ENCODE assay signal across 17 mouse cellular contexts in genomic region chr9:119803169-119803827, GRCm38 (mm10). TPM values are rescaled to one million over a fixed set of nuclear protein-coding genes. Genes with fewer than 3 reads are reported as not detected.
DNase-seq lines count a peak whose midpoint lies in the region; ATAC-seq and TF ChIP-seq lines count a peak whose summit lies in the region.
"Had no signal": no experiment of that assay in that cellular context is flagged by ENCODE, and none has a peak within 500 bp of the region (broad histone marks: within the 10 kb centered on the region; RNA-seq: fewer than 3 reads in every experiment).

No protein-coding gene starts in this region.

- no peak overlapping the region for H3K4me2 ChIP-seq in neural tube, embryonic 12.5 days (replicated peaks)
- no peak overlapping the region for H3K4me2 ChIP-seq in neural tube, embryonic 15.5 days
- H3K4me2 ChIP-seq in forebrain, postnatal 0 days (ENCODE audit: low read depth), result no peak overlapping the region
- H3K4me2 ChIP-seq in midbrain, embryonic 11.5 days, result peak overlapping the region; percentile 25; the same call in 1 of the 2 replicates
- H3K4me2 ChIP-seq: limb, embryonic 12.5 days; lung, embryonic 15.5 days had no signal

- H3K9ac ChIP-seq in neural tube, embryonic 12.5 days, result no peak overlapping the region
- H3K9ac ChIP-seq in neural tube, embryonic 15.5 days (replicated peaks), result no peak overlapping the region
- H3K9ac ChIP-seq in forebrain, postnatal 0 days, result 0 out of 2 replicates have a peak overlapping the region, but pooled peaks have one; percentile 18
- no peak overlapping the region; the same call in 1 of the 2 replicates for H3K9ac ChIP-seq in midbrain, embryonic 11.5 days (ENCODE audit: low read length)
- H3K9ac ChIP-seq: limb, embryonic 12.5 days; lung, embryonic 15.5 days had no signal

- WGBS in neural tube, embryonic 12.5 days, result 38% methylated on average over 16 of the region's 16 CpGs
- WGBS in neural tube, embryonic 15.5 days, result 26% methylated on average over 16 of the region's 16 CpGs
- WGBS in forebrain, postnatal 0 days, result 9% methylated on average over 16 of the region's 16 CpGs
- WGBS in midbrain, embryonic 11.5 days, result 30% methylated on average over 16 of the region's 16 CpGs

- no peaks in the 10 kb centered on the region for H3K9me3 ChIP-seq in neural tube, embryonic 12.5 days
- H3K9me3 ChIP-seq in neural tube, embryonic 15.5 days (replicated peaks), result no peaks in the 10 kb centered on the region
- H3K9me3 ChIP-seq in forebrain, postnatal 0 days (ENCODE audit: low read length), result no peaks in the 10 kb centered on the region
- no peaks in the 10 kb centered on the region for H3K9me3 ChIP-seq in midbrain, embryonic 11.5 days (ENCODE audit: control insufficient read depth, low read length)
- H3K9me3 ChIP-seq: limb, embryonic 12.5 days; lung, embryonic 15.5 days had no signal

- DNase-seq in forebrain, postnatal 0 days, result peak; percentile 53
- DNase-seq in midbrain, embryonic 11.5 days (ENCODE audit: low spot score, missing footprints), result peak; percentile 91
- no peak for DNase-seq in frontal cortex, postnatal 10 days (ENCODE audit: low spot score in 2 of 2)
- DNase-seq in yolk sac, embryonic 10.5 days (ENCODE audit: low spot score), result no peak
- DNase-seq in urinary bladder, postnatal 25 days (ENCODE audit: low spot score), result no peak
- DNase-seq: B cell, adult 2 months; cerebellum, adult 9-11 months; heart, postnatal 14 days; kidney, adult 2 months; thymus, postnatal 14 days had no signal

- peaks cover 14% of the 10 kb centered on the region; the same call in 1 of the 2 replicates for H3K4me1 ChIP-seq in neural tube, embryonic 12.5 days
- H3K4me1 ChIP-seq in neural tube, embryonic 15.5 days, result peaks cover 14% of the 10 kb centered on the region
- H3K4me1 ChIP-seq in forebrain, postnatal 0 days (ENCODE audit: insufficient read depth), result peaks cover 17% of the 10 kb centered on the region
- H3K4me1 ChIP-seq in midbrain, embryonic 11.5 days (ENCODE audit: control insufficient read depth, insufficient read depth, low read length), result peaks cover 25% of the 10 kb centered on the region
- H3K4me1 ChIP-seq: lung, embryonic 15.5 days had no signal

- H3K36me3 ChIP-seq in neural tube, embryonic 12.5 days, result no peaks in the 10 kb centered on the region
- H3K36me3 ChIP-seq in neural tube, embryonic 15.5 days, result no peaks in the 10 kb centered on the region
- no peaks in the 10 kb centered on the region for H3K36me3 ChIP-seq in forebrain, postnatal 0 days (ENCODE audit: insufficient read depth)
- no peaks in the 10 kb centered on the region for H3K36me3 ChIP-seq in midbrain, embryonic 11.5 days (ENCODE audit: control insufficient read depth, insufficient read depth, low read length)
- H3K36me3 ChIP-seq: limb, embryonic 12.5 days; lung, embryonic 15.5 days had no signal

- H3K27me3 ChIP-seq in neural tube, embryonic 12.5 days (replicated peaks), result no peaks in the 10 kb centered on the region
- no peaks in the 10 kb centered on the region for H3K27me3 ChIP-seq in neural tube, embryonic 15.5 days (replicated peaks)
- H3K27me3 ChIP-seq in forebrain, postnatal 0 days (ENCODE audit: insufficient read depth, low read length), result no peaks in the 10 kb centered on the region
- no peaks in the 10 kb centered on the region; the same call in 1 of the 2 replicates for H3K27me3 ChIP-seq in midbrain, embryonic 11.5 days (ENCODE audit: control insufficient read depth, insufficient read depth, low read length)
- H3K27me3 ChIP-seq: limb, embryonic 12.5 days; lung, embryonic 15.5 days had no signal

- no peak overlapping the region for H3K4me3 ChIP-seq in neural tube, embryonic 12.5 days
- no peak overlapping the region for H3K4me3 ChIP-seq in neural tube, embryonic 15.5 days (replicated peaks)
- H3K4me3 ChIP-seq in forebrain, postnatal 0 days (ENCODE audit: low read depth, low read length), result no peak overlapping the region
- no peak overlapping the region for H3K4me3 ChIP-seq in midbrain, embryonic 11.5 days (ENCODE audit: low read depth, low read length)
- H3K4me3 ChIP-seq: layer of hippocampus, adult 2 months; limb, embryonic 12.5 days; lung, embryonic 15.5 days had no signal

- no peak overlapping the region for H3K27ac ChIP-seq in neural tube, embryonic 12.5 days
- H3K27ac ChIP-seq in neural tube, embryonic 15.5 days (replicated peaks), result no peak overlapping the region
- H3K27ac ChIP-seq in forebrain, postnatal 0 days (ENCODE audit: low read depth, low read length), result peak overlapping the region; percentile 46; the same call in 1 of the 2 replicates
- H3K27ac ChIP-seq in midbrain, embryonic 11.5 days (ENCODE audit: low read depth, low read length), result peak overlapping the region; percentile 64
- H3K27ac ChIP-seq: layer of hippocampus, adult 2 months; limb, embryonic 12.5 days; lung, embryonic 15.5 days had no signal

- peak; percentile 66; the same call in 1 of the 2 replicates for ATAC-seq in neural tube, embryonic 12.5 days (ENCODE audit: low FRiP score, low read depth)
- no peak; the same call in 1 of the 2 replicates for ATAC-seq in neural tube, embryonic 15.5 days (ENCODE audit: low FRiP score)
- peak; percentile 75 for ATAC-seq in forebrain, postnatal 0 days
- peak; percentile 91 for ATAC-seq in midbrain, embryonic 11.5 days (ENCODE audit: low FRiP score)
- ATAC-seq in cerebellum, adult (ENCODE audit: insufficient number of reproducible peaks, low FRiP score, low TSS enrichment), result no peak

- TF ChIP-seq CTCF in forebrain, postnatal 0 days (IDR thresholded peaks at IDR 0.05; ENCODE audit: low read depth), result no peak

RNA-seq across cellular contexts. Expression of gene Scn11a, which starts 22.0 kb away (rescaled TPM):
- 0.09 and 0.14 TPM in 2 replicates for polyA plus RNA-seq in neural tube, embryonic 12.5 days (2016; fragmentation: Nextera tagmentation; extraction: Ambion mirVana)
- 0.70 and 1.3 TPM in 2 replicates for polyA plus RNA-seq in neural tube, embryonic 15.5 days (2015; fragmentation: Nextera tagmentation; extraction: Ambion mirVana)
- 0.46 and 0.57 TPM in 2 replicates for total RNA-seq in forebrain, postnatal 0 days (2014; rRNA removed)
- polyA plus RNA-seq in forebrain, postnatal 0 days (2015; fragmentation: Nextera tagmentation; extraction: Ambion mirVana), result 0.05 and 0.21 TPM in 2 replicates
- 0.23 TPM in 2 replicates for polyA plus RNA-seq in midbrain, embryonic 11.5 days (2014; fragmentation: Nextera tagmentation; extraction: Ambion mirVana)
- total RNA-seq: layer of hippocampus, adult 2 months had no signal
- polyA plus RNA-seq: gonadal fat pad, adult 2 months; lung, embryonic 15.5 days had no signal

Comparison
In these comparisons a context has a peak if more than half of its experiments do, and no peak if none do; other contexts are left out.
1. ATAC-seq: peak in neural tube, embryonic 12.5 days (single experiment), forebrain, postnatal 0 days (single experiment) and midbrain, embryonic 11.5 days (single experiment); none in neural tube, embryonic 15.5 days (single experiment) and cerebellum, adult (single experiment).
2. H3K27ac ChIP-seq: peak in forebrain, postnatal 0 days (single experiment) and midbrain, embryonic 11.5 days (single experiment); none in neural tube, embryonic 12.5 days (single experiment) and neural tube, embryonic 15.5 days (single experiment).
3. DNase-seq: peak in forebrain, postnatal 0 days (single experiment) and midbrain, embryonic 11.5 days (single experiment); none in frontal cortex, postnatal 10 days (0 of 2), yolk sac, embryonic 10.5 days (single experiment) and urinary bladder, postnatal 25 days (single experiment).